Mouse (Mus musculus): Measurements from ENCODE around the gene Gm12169. TPM values are rescaled to one million over a fixed set of nuclear protein-coding genes. Genes with fewer than 3 reads are reported as not detected.
A peak's percentile ranks its signal among the peaks of the same experiment; 100 is the strongest.

The Gm12169 gene
- polyA plus RNA-seq, 1 experiment from 2014 or later = not detected

DNA sequence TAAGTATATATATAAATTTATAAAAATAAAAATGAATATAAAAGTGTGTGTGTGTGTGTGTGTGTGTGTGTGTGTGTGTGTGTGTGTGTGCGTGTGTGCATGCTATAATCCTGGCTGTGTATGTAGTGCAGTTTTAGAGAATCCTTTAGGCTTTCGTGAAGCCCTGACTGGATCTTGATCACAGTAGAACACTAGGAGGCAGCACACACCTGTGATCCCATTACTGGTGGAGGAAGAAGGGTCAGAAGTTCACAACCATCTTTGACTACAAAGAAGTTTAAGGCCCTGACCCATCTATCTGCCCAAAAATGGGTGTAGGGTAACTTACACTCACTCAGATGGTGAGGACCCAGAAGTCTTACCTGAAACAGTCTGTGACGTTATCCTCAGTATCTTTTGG, 1.3 kb upstream of the Gm12169 start:
- Histone ChIP-seq H3K9ac (ENCODE audit: low read length) (no peak overlapping the region), H3K9me3 (ENCODE audit: control insufficient read depth, low read length) (no peaks in the 10 kb centered on the region), H3K36me3 (ENCODE audit: control insufficient read depth, insufficient read depth, low read length) (no peaks in the 10 kb centered on the region), H3K27me3 (replicated peaks; ENCODE audit: control insufficient read depth, insufficient read depth, low read length) (no peaks in the 10 kb centered on the region), H3K4me3 (ENCODE audit: low read depth, low read length) (no peak overlapping the region), H3K4me2 (ENCODE audit: low read length) (no peak overlapping the region), H3K27ac (ENCODE audit: low read depth) (no peak overlapping the region), H3K4me1 (replicated peaks; ENCODE audit: control insufficient read depth, insufficient read depth, low read length) (no peaks in the 10 kb centered on the region)
- no peak for ATAC-seq (replicated peaks; ENCODE audit: low FRiP score, low TSS enrichment, low read depth)
- DNase-seq (ENCODE audit: low spot score) = peak; percentile 46
- 74% methylated on average over 3 of the region's 3 CpGs for WGBS

DNA sequence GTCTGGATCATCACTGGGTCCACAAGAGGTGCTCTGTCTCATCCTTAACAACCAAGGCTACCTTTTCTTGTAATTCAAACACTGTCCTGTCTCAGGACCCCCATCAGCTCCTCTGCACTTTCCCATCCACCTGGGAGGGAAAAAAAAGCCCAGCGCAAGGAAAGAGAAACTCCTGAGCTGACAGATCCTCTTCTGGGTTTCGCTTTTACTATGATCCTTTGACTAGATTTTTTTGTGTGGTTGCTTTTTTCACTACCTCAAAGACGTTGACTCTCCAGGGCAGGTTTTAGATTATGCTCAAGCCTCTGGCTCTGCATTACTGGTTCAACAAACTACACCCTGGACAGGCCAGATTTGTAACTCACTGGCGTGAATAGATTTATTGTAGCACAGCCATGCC, 6.1 kb downstream of the Gm12169 start:
- Histone ChIP-seq H3K9ac (ENCODE audit: low read length) (no peak overlapping the region), H3K4me2 (ENCODE audit: low read length) (no peak overlapping the region), H3K36me3 (ENCODE audit: control insufficient read depth, insufficient read depth, low read length) (no peaks in the 10 kb centered on the region), H3K27ac (ENCODE audit: low read depth) (no peak overlapping the region), H3K4me1 (replicated peaks; ENCODE audit: control insufficient read depth, insufficient read depth, low read length) (no peaks in the 10 kb centered on the region), H3K4me3 (ENCODE audit: low read depth, low read length) (no peak overlapping the region), H3K27me3 (replicated peaks; ENCODE audit: control insufficient read depth, insufficient read depth, low read length) (no peaks in the 10 kb centered on the region), H3K9me3 (ENCODE audit: control insufficient read depth, low read length) (no peaks in the 10 kb centered on the region)
- ATAC-seq (replicated peaks; ENCODE audit: low FRiP score, low TSS enrichment, low read depth) (no peak), DNase-seq (ENCODE audit: low spot score) (no peak)
- 65% methylated on average over 4 of the region's 4 CpGs for WGBS

DNA sequence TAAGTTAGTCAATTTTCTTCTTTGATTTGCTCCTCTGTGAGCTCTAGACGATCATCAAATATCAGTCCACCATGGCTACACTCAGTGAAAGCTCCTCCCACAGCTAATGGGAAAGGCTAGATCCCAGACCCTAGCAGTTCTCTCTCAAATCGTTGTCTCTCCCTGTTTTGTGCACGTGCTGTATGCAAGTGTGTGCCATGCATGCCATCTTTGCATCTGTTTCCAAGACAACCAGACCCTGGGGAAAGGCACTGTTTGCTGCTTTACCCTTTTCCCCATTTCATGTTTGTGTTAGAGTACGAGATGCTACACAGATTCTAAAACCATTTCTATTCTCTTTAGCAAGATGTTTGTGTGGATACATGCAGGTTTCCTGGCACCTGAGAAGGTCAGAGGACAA, 13.0 kb downstream of the Gm12169 start:
- ATAC-seq (replicated peaks; ENCODE audit: low FRiP score, low TSS enrichment, low read depth) (no peak), DNase-seq (ENCODE audit: low spot score) (no peak)
- no peak overlapping the region for H3K4me3 ChIP-seq (ENCODE audit: low read depth, low read length)
- 80% methylated on average over 4 of the region's 4 CpGs for WGBS
- no peaks in the 10 kb centered on the region for H3K36me3 ChIP-seq (ENCODE audit: control insufficient read depth, insufficient read depth, low read length)
- no peak overlapping the region for H3K4me2 ChIP-seq (ENCODE audit: low read length)
- no peaks in the 10 kb centered on the region for H3K27me3 ChIP-seq (replicated peaks; ENCODE audit: control insufficient read depth, insufficient read depth, low read length)
- H3K4me1 ChIP-seq (replicated peaks; ENCODE audit: control insufficient read depth, insufficient read depth, low read length) = no peaks in the 10 kb centered on the region
- H3K9ac ChIP-seq (ENCODE audit: low read length) = no peak overlapping the region
- H3K27ac ChIP-seq (ENCODE audit: low read depth) = no peak overlapping the region
- H3K9me3 ChIP-seq (ENCODE audit: control insufficient read depth, low read length) = no peaks in the 10 kb centered on the region

DNA sequence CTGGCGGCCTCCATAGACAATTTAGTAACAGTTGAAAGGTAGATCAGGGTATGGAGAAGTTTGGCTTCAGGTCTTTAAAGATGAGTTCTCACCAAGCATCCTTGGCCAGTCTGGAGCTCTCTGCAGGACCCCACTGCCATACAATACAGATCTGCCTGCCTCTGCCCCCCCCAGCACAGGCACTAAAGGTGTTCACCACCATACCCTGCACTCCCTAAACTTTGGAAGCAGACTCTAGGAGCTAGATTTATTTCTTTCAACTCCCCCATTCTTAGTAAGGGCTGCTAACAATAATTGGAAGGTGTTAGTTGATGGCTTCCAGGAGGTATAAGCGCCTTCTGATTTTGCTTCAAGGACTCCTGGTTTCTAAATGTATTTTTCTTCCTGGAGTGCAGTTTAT, 19.5 kb downstream of the Gm12169 start:
- no peak for DNase-seq (ENCODE audit: low spot score)

DNA sequence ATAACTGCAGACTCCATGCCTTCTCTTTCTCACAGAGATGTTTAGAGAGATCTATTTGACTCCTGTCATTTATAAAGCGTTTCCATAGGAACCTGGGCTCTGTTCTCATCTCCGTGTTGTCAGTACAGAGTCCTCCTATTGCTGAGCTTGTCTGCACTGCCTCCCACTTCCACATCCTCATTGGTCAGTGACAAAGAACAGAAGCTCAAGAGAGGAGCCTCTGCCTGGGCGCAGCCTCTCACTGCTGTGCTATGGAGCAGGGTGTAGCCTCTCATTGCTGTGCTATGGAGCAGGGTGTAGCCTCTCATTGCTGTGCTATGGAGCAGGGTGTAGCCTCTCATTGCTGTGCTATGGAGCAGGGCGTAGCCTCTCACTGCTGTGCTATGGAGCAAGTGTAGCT, 25.7 kb downstream of the Gm12169 start:
- Histone ChIP-seq H3K36me3 (ENCODE audit: control insufficient read depth, insufficient read depth, low read length) (no peaks in the 10 kb centered on the region), H3K27ac (ENCODE audit: low read depth) (no peak overlapping the region), H3K4me3 (ENCODE audit: low read depth, low read length) (no peak overlapping the region), H3K4me2 (ENCODE audit: low read length) (no peak overlapping the region), H3K9ac (ENCODE audit: low read length) (no peak overlapping the region), H3K27me3 (replicated peaks; ENCODE audit: control insufficient read depth, insufficient read depth, low read length) (no peaks in the 10 kb centered on the region), H3K4me1 (replicated peaks; ENCODE audit: control insufficient read depth, insufficient read depth, low read length) (no peaks in the 10 kb centered on the region), H3K9me3 (ENCODE audit: control insufficient read depth, low read length) (no peaks in the 10 kb centered on the region)
- WGBS = 74% methylated on average over 4 of the region's 4 CpGs
- DNase-seq (ENCODE audit: low spot score) (no peak), ATAC-seq (replicated peaks; ENCODE audit: low FRiP score, low TSS enrichment, low read depth) (no peak)

More for the DNA sequence above, 19.5 kb downstream of the Gm12169 start:
- no peaks in the 10 kb centered on the region for H3K4me1 ChIP-seq (replicated peaks; ENCODE audit: control insufficient read depth, insufficient read depth, low read length)
- H3K4me3 ChIP-seq (ENCODE audit: low read depth, low read length) = no peak overlapping the region
- no peak overlapping the region for H3K9ac ChIP-seq (ENCODE audit: low read length)
- ATAC-seq (replicated peaks; ENCODE audit: low FRiP score, low TSS enrichment, low read depth) = no peak
- H3K4me2 ChIP-seq (ENCODE audit: low read length) = no peak overlapping the region
- WGBS = 92% methylated on average over 2 of the region's 2 CpGs
- H3K27ac ChIP-seq (ENCODE audit: low read depth) = no peak overlapping the region
- H3K27me3 ChIP-seq (replicated peaks; ENCODE audit: control insufficient read depth, insufficient read depth, low read length) = no peaks in the 10 kb centered on the region
- H3K9me3 ChIP-seq (ENCODE audit: control insufficient read depth, low read length) = no peaks in the 10 kb centered on the region
- H3K36me3 ChIP-seq (ENCODE audit: control insufficient read depth, insufficient read depth, low read length) = no peaks in the 10 kb centered on the region

DNA sequence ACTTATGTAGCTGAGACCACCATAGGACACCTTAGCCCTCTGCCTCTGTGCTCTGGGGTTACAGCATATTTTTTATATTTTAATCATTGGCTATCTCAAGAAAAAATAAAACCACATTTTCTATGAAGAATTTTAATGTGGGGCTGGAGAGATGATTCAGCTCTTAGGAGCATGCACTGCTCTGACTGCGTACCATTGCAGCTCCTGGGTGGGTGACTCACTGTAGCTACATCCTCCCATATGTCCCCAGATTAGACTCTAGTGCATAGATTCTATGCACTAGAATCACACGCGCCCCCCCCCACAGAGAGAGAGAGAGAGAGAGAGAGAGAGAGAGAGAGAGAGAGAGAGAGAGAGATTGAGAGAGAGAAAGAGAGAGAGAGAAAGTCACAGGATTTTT, 28.7 kb downstream of the Gm12169 start:
- 90% methylated on average over 3 of the region's 3 CpGs for WGBS
- Histone ChIP-seq H3K36me3 (ENCODE audit: control insufficient read depth, insufficient read depth, low read length) (no peaks in the 10 kb centered on the region), H3K4me1 (replicated peaks; ENCODE audit: control insufficient read depth, insufficient read depth, low read length) (no peaks in the 10 kb centered on the region), H3K4me3 (ENCODE audit: low read depth, low read length) (no peak overlapping the region), H3K9ac (ENCODE audit: low read length) (no peak overlapping the region), H3K9me3 (ENCODE audit: control insufficient read depth, low read length) (no peaks in the 10 kb centered on the region), H3K27ac (ENCODE audit: low read depth) (no peak overlapping the region), H3K27me3 (replicated peaks; ENCODE audit: control insufficient read depth, insufficient read depth, low read length) (no peaks in the 10 kb centered on the region), H3K4me2 (ENCODE audit: low read length) (no peak overlapping the region)
- ATAC-seq (replicated peaks; ENCODE audit: low FRiP score, low TSS enrichment, low read depth) (no peak), DNase-seq (ENCODE audit: low spot score) (no peak)

DNA sequence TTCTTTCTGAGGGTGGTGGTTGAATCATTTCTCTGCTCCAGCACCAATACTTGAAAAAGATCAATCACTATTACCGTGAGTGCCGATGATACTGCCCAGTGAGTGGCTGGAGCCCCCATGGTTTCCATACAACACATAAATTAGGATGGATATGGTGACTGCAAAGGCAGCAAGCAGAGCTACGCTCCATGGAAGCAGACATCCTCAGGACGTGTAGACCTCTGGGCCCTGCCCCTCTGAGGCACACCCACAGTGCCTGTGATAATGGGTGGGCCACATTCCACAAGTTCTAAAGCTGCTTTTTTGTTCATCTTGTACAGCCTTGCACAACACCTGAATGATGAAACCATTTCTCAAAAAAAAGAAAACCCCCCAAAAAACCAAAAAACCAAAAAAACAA, 37.1 kb downstream of the Gm12169 start:
- no peak overlapping the region for H3K4me2 ChIP-seq (ENCODE audit: low read length)
- H3K9ac ChIP-seq (ENCODE audit: low read length) = no peak overlapping the region
- no peak for ATAC-seq (replicated peaks; ENCODE audit: low FRiP score, low TSS enrichment, low read depth)
- no peak for DNase-seq (ENCODE audit: low spot score)
- H3K9me3 ChIP-seq (ENCODE audit: control insufficient read depth, low read length) = no peaks in the 10 kb centered on the region
- WGBS = 77% methylated on average over 4 of the region's 4 CpGs
- H3K27me3 ChIP-seq (replicated peaks; ENCODE audit: control insufficient read depth, insufficient read depth, low read length) = no peaks in the 10 kb centered on the region
- H3K36me3 ChIP-seq (ENCODE audit: control insufficient read depth, insufficient read depth, low read length) = no peaks in the 10 kb centered on the region
- no peaks in the 10 kb centered on the region for H3K4me1 ChIP-seq (replicated peaks; ENCODE audit: control insufficient read depth, insufficient read depth, low read length)
- H3K4me3 ChIP-seq (ENCODE audit: low read depth, low read length) = no peak overlapping the region
- no peak overlapping the region for H3K27ac ChIP-seq (ENCODE audit: low read depth)

DNA sequence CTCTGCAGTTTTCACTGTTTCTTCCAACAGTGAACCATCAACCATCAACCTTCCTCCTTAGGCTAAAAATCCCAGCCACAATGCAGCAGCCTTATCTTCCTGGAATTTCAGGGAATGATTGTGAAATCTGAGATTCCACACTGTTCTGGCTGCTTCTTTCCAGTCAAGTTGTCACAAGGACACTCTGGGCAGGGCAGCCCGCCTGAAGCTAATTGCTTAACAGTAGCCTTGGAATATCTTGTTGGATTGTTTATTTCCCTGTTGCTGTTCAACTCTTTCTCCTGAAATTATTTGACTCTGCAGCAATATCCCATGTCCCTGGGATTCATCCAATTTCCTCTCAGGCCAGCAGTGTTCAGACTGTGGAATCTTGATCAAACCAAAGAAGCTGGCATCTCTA, 40.7 kb downstream of the Gm12169 start:
- WGBS = 76% methylated on average over 1 of the region's 1 CpGs
- Histone ChIP-seq H3K36me3 (ENCODE audit: control insufficient read depth, insufficient read depth, low read length) (no peaks in the 10 kb centered on the region), H3K4me1 (replicated peaks; ENCODE audit: control insufficient read depth, insufficient read depth, low read length) (no peaks in the 10 kb centered on the region), H3K27ac (ENCODE audit: low read depth) (no peak overlapping the region), H3K9ac (ENCODE audit: low read length) (no peak overlapping the region), H3K4me3 (ENCODE audit: low read depth, low read length) (no peak overlapping the region), H3K9me3 (ENCODE audit: control insufficient read depth, low read length) (no peaks in the 10 kb centered on the region), H3K4me2 (ENCODE audit: low read length) (no peak overlapping the region), H3K27me3 (replicated peaks; ENCODE audit: control insufficient read depth, insufficient read depth, low read length) (no peaks in the 10 kb centered on the region)
- DNase-seq (ENCODE audit: low spot score) (no peak), ATAC-seq (replicated peaks; ENCODE audit: low FRiP score, low TSS enrichment, low read depth) (no peak)

DNA sequence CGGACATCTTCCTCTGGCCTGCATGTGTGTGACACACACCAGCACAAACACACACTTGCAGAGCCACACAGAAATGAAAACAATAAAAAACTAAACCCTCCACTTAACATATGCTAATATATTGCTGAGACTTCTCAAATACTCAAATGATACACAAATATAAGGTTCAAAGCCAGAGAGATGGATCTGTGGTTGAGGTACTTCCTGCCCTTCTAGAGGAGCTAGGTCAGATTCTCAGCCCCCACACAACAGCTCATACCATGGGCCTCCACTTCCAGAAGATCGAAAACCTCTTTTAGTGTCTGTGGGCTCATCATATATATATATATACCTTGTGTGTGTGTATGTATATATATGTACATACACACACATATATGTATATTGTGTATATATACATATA, 42.0 kb downstream of the Gm12169 start:
- no peaks in the 10 kb centered on the region for H3K27me3 ChIP-seq (replicated peaks; ENCODE audit: control insufficient read depth, insufficient read depth, low read length)
- WGBS = 85% methylated on average over 2 of the region's 2 CpGs
- no peak for ATAC-seq (replicated peaks; ENCODE audit: low FRiP score, low TSS enrichment, low read depth)
- no peak for DNase-seq (ENCODE audit: low spot score)
- no peak overlapping the region for H3K9ac ChIP-seq (ENCODE audit: low read length)
- H3K9me3 ChIP-seq (ENCODE audit: control insufficient read depth, low read length) = no peaks in the 10 kb centered on the region
- no peaks in the 10 kb centered on the region for H3K4me1 ChIP-seq (replicated peaks; ENCODE audit: control insufficient read depth, insufficient read depth, low read length)
- no peak overlapping the region for H3K4me3 ChIP-seq (ENCODE audit: low read depth, low read length)
- no peak overlapping the region for H3K27ac ChIP-seq (ENCODE audit: low read depth)
- H3K36me3 ChIP-seq (ENCODE audit: control insufficient read depth, insufficient read depth, low read length) = no peaks in the 10 kb centered on the region
- no peak overlapping the region for H3K4me2 ChIP-seq (ENCODE audit: low read length)
